Mouse (Mus musculus): ENCODE results near the gene Cirbp. TPM values are rescaled to one million over a fixed set of nuclear protein-coding genes. Genes with fewer than 3 reads are reported as not detected.

The Cirbp gene
- polyA plus RNA-seq (2016; fragmentation: Nextera tagmentation; extraction: Ambion mirVana): 90.9 and 116 TPM in 2 replicates

- H3K27me3 ChIP-seq (ENCODE audit: poor library complexity, severe bottlenecking): peaks cover 14% of the 10 kb centered on the region
- DNase-seq (ENCODE audit: extremely low spot score, low spot score): no peak
- H3K9me3 ChIP-seq: no peaks in the 10 kb centered on the region
- H3K36me3 ChIP-seq (replicated peaks): peaks cover 17% of the 10 kb centered on the region
- WGBS: 18% methylated on average over 20 of the region's 20 CpGs
- peak within 1 kb of the TSS; percentile 96 for H3K4me3 ChIP-seq
- H3K4me1 ChIP-seq: peaks cover 85% of the 10 kb centered on the region
- peak within 1 kb of the TSS; percentile 100 for H3K27ac ChIP-seq
Observed at GRCm38 (mm10) chr10:80165392-80166128, at the start of gene Cirbp. Cirbp (plus strand) TSS chr10:80165985.

GRCm38 (mm10) chr10:80116563-80116926, 49.2 kb upstream of the Cirbp start:
- WGBS: 1% methylated on average over 27 of the region's 27 CpGs
- Histone ChIP-seq H3K4me1 (peaks cover 50% of the 10 kb centered on the region), H3K27ac (peak overlapping the region; percentile 93), H3K9me3 (no peaks in the 10 kb centered on the region; the same call in 1 of the 2 replicates), H3K27me3 (ENCODE audit: poor library complexity, severe bottlenecking) (no peaks in the 10 kb centered on the region), H3K4me3 (peak overlapping the region; percentile 93), H3K36me3 (replicated peaks) (peaks cover 46% of the 10 kb centered on the region)
- no peak for DNase-seq (ENCODE audit: extremely low spot score, low spot score)

GRCm38 (mm10) chr10:80116927-80117691, 48.7 kb upstream of the Cirbp start:
- Histone ChIP-seq H3K36me3 (replicated peaks) (peaks cover 51% of the 10 kb centered on the region), H3K27me3 (ENCODE audit: poor library complexity, severe bottlenecking) (no peaks in the 10 kb centered on the region), H3K9me3 (no peaks in the 10 kb centered on the region; the same call in 1 of the 2 replicates), H3K4me3 (peak overlapping the region; percentile 93), H3K4me1 (peaks cover 50% of the 10 kb centered on the region), H3K27ac (peak overlapping the region; percentile 93)
- DNase-seq (ENCODE audit: extremely low spot score, low spot score): no peak
- 12% methylated on average over 30 of the region's 30 CpGs for WGBS

- Histone ChIP-seq H3K4me3 (peak overlapping the region; percentile 93), H3K4me1 (peaks cover 50% of the 10 kb centered on the region), H3K27me3 (ENCODE audit: poor library complexity, severe bottlenecking) (no peaks in the 10 kb centered on the region), H3K27ac (peak overlapping the region; percentile 93), H3K36me3 (replicated peaks) (peaks cover 57% of the 10 kb centered on the region), H3K9me3 (no peaks in the 10 kb centered on the region; the same call in 1 of the 2 replicates)
- 76% methylated on average over 1 of the region's 1 CpGs for WGBS
- DNase-seq (ENCODE audit: extremely low spot score, low spot score): no peak
Observed at GRCm38 (mm10) chr10:80117736-80118135, 48.0 kb upstream of the Cirbp start.

GRCm38 (mm10) chr10:80118552-80118951, 47.2 kb upstream of the Cirbp start:
- Histone ChIP-seq H3K27ac (peak overlapping the region; percentile 56; the same call in 1 of the 2 replicates), H3K27me3 (ENCODE audit: poor library complexity, severe bottlenecking) (no peaks in the 10 kb centered on the region), H3K4me3 (peak overlapping the region; percentile 93), H3K4me1 (peaks cover 50% of the 10 kb centered on the region), H3K9me3 (no peaks in the 10 kb centered on the region; the same call in 1 of the 2 replicates), H3K36me3 (replicated peaks) (peaks cover 66% of the 10 kb centered on the region)
- DNase-seq (ENCODE audit: extremely low spot score, low spot score): no peak
- 79% methylated on average over 6 of the region's 6 CpGs for WGBS

- WGBS: 94% methylated on average over 2 of the region's 2 CpGs
Observed at GRCm38 (mm10) chr10:80120146-80120545, 45.6 kb upstream of the Cirbp start.

GRCm38 (mm10) chr10:80121639-80122038, 44.1 kb upstream of the Cirbp start:
- H3K4me3 ChIP-seq: no peak overlapping the region
- no peaks in the 10 kb centered on the region; the same call in 1 of the 2 replicates for H3K9me3 ChIP-seq
- no peak for DNase-seq (ENCODE audit: extremely low spot score, low spot score)
- H3K36me3 ChIP-seq (replicated peaks): peaks cover 96% of the 10 kb centered on the region
- H3K4me1 ChIP-seq: peaks cover 41% of the 10 kb centered on the region
- H3K27me3 ChIP-seq (ENCODE audit: poor library complexity, severe bottlenecking): no peaks in the 10 kb centered on the region
- 92% methylated on average over 2 of the region's 2 CpGs for WGBS
- H3K27ac ChIP-seq: no peak overlapping the region

More at GRCm38 (mm10) chr10:80120146-80120545, 45.6 kb upstream of the Cirbp start:
- DNase-seq (ENCODE audit: extremely low spot score, low spot score): no peak
- H3K36me3 ChIP-seq (replicated peaks): peaks cover 82% of the 10 kb centered on the region
- H3K27me3 ChIP-seq (ENCODE audit: poor library complexity, severe bottlenecking): no peaks in the 10 kb centered on the region
- no peak overlapping the region for H3K27ac ChIP-seq
- no peak overlapping the region; the same call in 1 of the 2 replicates for H3K4me3 ChIP-seq
- H3K9me3 ChIP-seq: no peaks in the 10 kb centered on the region; the same call in 1 of the 2 replicates
- H3K4me1 ChIP-seq: peaks cover 42% of the 10 kb centered on the region

- peaks cover 17% of the 10 kb centered on the region for H3K4me1 ChIP-seq
- peaks cover 100% of the 10 kb centered on the region for H3K36me3 ChIP-seq (replicated peaks)
- no peak for DNase-seq (ENCODE audit: extremely low spot score, low spot score)
- no peaks in the 10 kb centered on the region for H3K27me3 ChIP-seq (ENCODE audit: poor library complexity, severe bottlenecking)
- H3K4me3 ChIP-seq: no peak overlapping the region
- no peak overlapping the region for H3K27ac ChIP-seq
- whole genome bisulfite sequencing: 91% methylated on average over 9 of the region's 9 CpGs
- no peaks in the 10 kb centered on the region; the same call in 1 of the 2 replicates for H3K9me3 ChIP-seq
Observed at GRCm38 (mm10) chr10:80123932-80124562, 41.7 kb upstream of the Cirbp start.

- Histone ChIP-seq H3K9me3 (no peaks in the 10 kb centered on the region), H3K36me3 (replicated peaks) (peaks cover 100% of the 10 kb centered on the region), H3K27ac (no peak overlapping the region), H3K4me1 (peaks cover 34% of the 10 kb centered on the region), H3K4me3 (no peak overlapping the region), H3K27me3 (ENCODE audit: poor library complexity, severe bottlenecking) (peaks cover 31% of the 10 kb centered on the region)
- no peak for DNase-seq (ENCODE audit: extremely low spot score, low spot score)
- WGBS: 95% methylated on average over 8 of the region's 8 CpGs
Observed at GRCm38 (mm10) chr10:80127920-80128319, 37.9 kb upstream of the Cirbp start.

GRCm38 (mm10) chr10:80129846-80130245, 35.9 kb upstream of the Cirbp start:
- peaks cover 100% of the 10 kb centered on the region for H3K36me3 ChIP-seq (replicated peaks)
- 94% methylated on average over 9 of the region's 9 CpGs for WGBS
- no peak overlapping the region for H3K27ac ChIP-seq
- peaks cover 50% of the 10 kb centered on the region for H3K27me3 ChIP-seq (ENCODE audit: poor library complexity, severe bottlenecking)
- no peak overlapping the region; the same call in none of the 2 replicates for H3K4me3 ChIP-seq
- H3K9me3 ChIP-seq: no peaks in the 10 kb centered on the region
- no peak for DNase-seq (ENCODE audit: extremely low spot score, low spot score)
- H3K4me1 ChIP-seq: peaks cover 36% of the 10 kb centered on the region

GRCm38 (mm10) chr10:80130403-80131031, 35.3 kb upstream of the Cirbp start:
- H3K27ac ChIP-seq: no peak overlapping the region

More at GRCm38 (mm10) chr10:80130403-80131031, 35.3 kb upstream of the Cirbp start:
- Histone ChIP-seq H3K27me3 (ENCODE audit: poor library complexity, severe bottlenecking) (peaks cover 57% of the 10 kb centered on the region), H3K9me3 (no peaks in the 10 kb centered on the region), H3K4me3 (peak overlapping the region; percentile 36), H3K4me1 (peaks cover 36% of the 10 kb centered on the region), H3K36me3 (replicated peaks) (peaks cover 100% of the 10 kb centered on the region)
- no peak for DNase-seq (ENCODE audit: extremely low spot score, low spot score)
- WGBS: 86% methylated on average over 18 of the region's 18 CpGs

All from forebrain, embryonic 10.5 days (tissue).